Mouse (Mus musculus) lung, postnatal 0 days (tissue): ENCODE measurements at regions not wholly inside any gene's neighbourhood (a gene's known extent, or its start where the extent isn't known, plus 50 kb on each side); places are given as distances from the start of the nearest gene placed in this dataset.

Experiments
- CTCF ChIP-seq: IDR thresholded peaks from 2 replicates; pipeline ENCODE4 v1.5.1; 2016; ENCODE audit warnings: antibody characterized with exemption, mild to moderate bottlenecking
- EP300 ChIP-seq: IDR thresholded peaks from 2 replicates; pipeline ENCODE4 v1.6.1; 2016; ENCODE audit warnings: antibody characterized with exemption, mild to moderate bottlenecking, control low read depth

DNA sequence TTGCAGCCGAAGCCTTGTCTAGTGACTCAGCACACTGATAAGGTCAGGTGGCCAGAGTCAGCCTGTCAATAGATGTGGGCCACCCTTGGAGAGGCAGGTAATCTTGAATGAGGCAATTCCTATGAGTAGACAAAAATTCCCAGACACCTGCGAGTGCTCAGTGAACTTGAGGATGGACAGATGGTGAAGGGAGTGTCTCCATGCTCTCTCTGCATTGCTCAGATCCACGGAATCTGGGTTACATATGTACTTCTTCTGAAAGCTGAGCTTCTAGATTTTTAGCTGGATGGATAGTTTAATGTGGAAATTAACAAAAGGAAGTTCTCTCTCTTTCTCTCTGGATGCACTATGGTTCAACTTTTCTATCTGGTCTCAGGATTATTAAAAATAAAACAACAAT, 396.6 kb upstream of the Fbxo33 start:
- no peak for TF ChIP-seq CTCF
- no peak for TF ChIP-seq EP300
